Mouse (Mus musculus): ENCODE data around the gene Snx14. TPM values are rescaled to one million over a fixed set of nuclear protein-coding genes. Genes with fewer than 3 reads are reported as not detected.

Gene Snx14
- polyA plus RNA-seq, 1 experiment from 2014 or later, result 21.5 TPM

DNA sequence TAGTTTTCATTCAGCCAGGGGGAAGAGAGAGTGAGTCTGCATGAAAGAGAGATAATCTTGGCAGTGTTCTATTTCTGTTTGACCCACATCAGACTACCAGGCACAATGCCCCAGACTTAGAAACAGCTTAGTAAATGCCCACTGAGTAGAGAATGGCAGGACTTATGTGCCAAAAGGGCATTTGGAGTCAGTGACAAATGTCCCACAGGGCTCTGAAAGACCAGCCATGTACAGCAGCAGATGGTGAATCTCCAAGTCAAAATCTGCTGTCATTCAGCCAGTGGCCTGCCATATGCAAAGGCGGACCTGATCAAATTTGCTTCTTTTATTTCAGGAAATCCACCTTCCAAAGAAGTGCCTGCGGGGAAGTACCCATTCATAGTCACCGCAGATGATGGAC, 75.7 kb downstream of the Snx14 start:
- ATAC-seq (ENCODE audit: insufficient number of reproducible peaks, low FRiP score, low TSS enrichment, low read depth) (no peak), DNase-seq (ENCODE audit: low spot score) (no peak)
- Histone ChIP-seq H3K27ac (replicated peaks; ENCODE audit: low read depth, low read length) (no peak overlapping the region), H3K36me3 (ENCODE audit: control insufficient read depth, insufficient read depth, low read length) (no peaks in the 10 kb centered on the region), H3K4me1 (ENCODE audit: control insufficient read depth, insufficient read depth, low read length) (0 out of 2 replicates have a peak, but pooled peaks cover 3% of the 10 kb centered on the region), H3K9ac (ENCODE audit: low read length) (no peak overlapping the region), H3K4me3 (ENCODE audit: low read depth, low read length) (no peak overlapping the region), H3K4me2 (ENCODE audit: low read depth, severe bottlenecking) (no peak overlapping the region), H3K9me3 (ENCODE audit: control insufficient read depth, low read length) (no peaks in the 10 kb centered on the region), H3K27me3 (ENCODE audit: control insufficient read depth, insufficient read depth, low read length) (no peaks in the 10 kb centered on the region)
- 91% methylated on average over 3 of the region's 3 CpGs for WGBS

- H3K4me1 ChIP-seq (ENCODE audit: control insufficient read depth, insufficient read depth, low read length), result 0 out of 2 replicates have a peak, but pooled peaks cover 3% of the 10 kb centered on the region
- H3K4me2 ChIP-seq (ENCODE audit: low read depth, severe bottlenecking), result no peak overlapping the region
- no peak for DNase-seq (ENCODE audit: low spot score)
- WGBS, result 44% methylated on average over 4 of the region's 5 CpGs
- no peak for ATAC-seq (ENCODE audit: insufficient number of reproducible peaks, low FRiP score, low TSS enrichment, low read depth)
- no peak overlapping the region for H3K9ac ChIP-seq (ENCODE audit: low read length)
- H3K36me3 ChIP-seq (ENCODE audit: control insufficient read depth, insufficient read depth, low read length), result no peaks in the 10 kb centered on the region
- no peaks in the 10 kb centered on the region for H3K27me3 ChIP-seq (ENCODE audit: control insufficient read depth, insufficient read depth, low read length)
- H3K9me3 ChIP-seq (ENCODE audit: control insufficient read depth, low read length), result no peaks in the 10 kb centered on the region
- no peak overlapping the region for H3K4me3 ChIP-seq (ENCODE audit: low read depth, low read length)
- H3K27ac ChIP-seq (replicated peaks; ENCODE audit: low read depth, low read length), result no peak overlapping the region
Measured at GRCm38 (mm10) chr9:88362055-88362850, 76.5 kb downstream of the Snx14 start.

GRCm38 (mm10) chr9:88361211-88361909, 77.4 kb downstream of the Snx14 start:
- DNase-seq (ENCODE audit: low spot score), result no peak
- no peak overlapping the region for H3K27ac ChIP-seq (replicated peaks; ENCODE audit: low read depth, low read length)

GRCm38 (mm10) chr9:88359140-88359539, 79.6 kb downstream of the Snx14 start:
- no peak for ATAC-seq (ENCODE audit: insufficient number of reproducible peaks, low FRiP score, low TSS enrichment, low read depth)
- Histone ChIP-seq H3K9me3 (ENCODE audit: control insufficient read depth, low read length) (no peaks in the 10 kb centered on the region), H3K27ac (replicated peaks; ENCODE audit: low read depth, low read length) (no peak overlapping the region), H3K4me3 (ENCODE audit: low read depth, low read length) (no peak overlapping the region), H3K36me3 (ENCODE audit: control insufficient read depth, insufficient read depth, low read length) (no peaks in the 10 kb centered on the region), H3K9ac (ENCODE audit: low read length) (no peak overlapping the region), H3K27me3 (ENCODE audit: control insufficient read depth, insufficient read depth, low read length) (no peaks in the 10 kb centered on the region), H3K4me2 (ENCODE audit: low read depth, severe bottlenecking) (no peak overlapping the region), H3K4me1 (ENCODE audit: control insufficient read depth, insufficient read depth, low read length) (0 out of 2 replicates have a peak, but pooled peaks cover 3% of the 10 kb centered on the region)
- DNase-seq (ENCODE audit: low spot score), result no peak
- WGBS, result 84% methylated on average over 2 of the region's 2 CpGs

More at GRCm38 (mm10) chr9:88361211-88361909, 77.4 kb downstream of the Snx14 start:
- Histone ChIP-seq H3K4me3 (ENCODE audit: low read depth, low read length) (no peak overlapping the region), H3K27me3 (ENCODE audit: control insufficient read depth, insufficient read depth, low read length) (no peaks in the 10 kb centered on the region), H3K4me2 (ENCODE audit: low read depth, severe bottlenecking) (no peak overlapping the region), H3K9me3 (ENCODE audit: control insufficient read depth, low read length) (no peaks in the 10 kb centered on the region), H3K36me3 (ENCODE audit: control insufficient read depth, insufficient read depth, low read length) (no peaks in the 10 kb centered on the region), H3K9ac (ENCODE audit: low read length) (no peak overlapping the region), H3K4me1 (ENCODE audit: control insufficient read depth, insufficient read depth, low read length) (0 out of 2 replicates have a peak, but pooled peaks cover 3% of the 10 kb centered on the region)
- ATAC-seq (ENCODE audit: insufficient number of reproducible peaks, low FRiP score, low TSS enrichment, low read depth), result no peak
- 84% methylated on average over 14 of the region's 14 CpGs for WGBS

DNA sequence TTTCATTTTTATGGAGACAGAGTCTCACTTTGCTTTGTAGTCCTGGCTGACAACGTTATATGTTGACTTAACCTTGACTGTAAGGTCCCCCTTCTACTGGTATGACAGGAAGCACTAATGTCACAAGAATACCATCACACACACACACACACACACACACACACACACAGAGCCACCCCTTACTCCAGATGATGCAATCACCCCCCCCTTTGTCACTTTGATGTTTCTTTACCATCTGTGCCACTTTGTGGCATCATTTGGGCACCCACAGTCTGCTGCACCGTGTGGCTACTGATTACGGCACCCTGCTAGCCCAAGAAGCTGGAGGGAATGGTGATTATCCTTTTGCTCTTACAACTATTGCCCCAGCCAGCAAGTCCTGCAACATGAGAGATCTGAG, 81.6 kb downstream of the Snx14 start:
- H3K36me3 ChIP-seq (ENCODE audit: control insufficient read depth, insufficient read depth, low read length), result no peaks in the 10 kb centered on the region
- H3K4me1 ChIP-seq (ENCODE audit: control insufficient read depth, insufficient read depth, low read length), result 0 out of 2 replicates have a peak, but pooled peaks cover 2% of the 10 kb centered on the region
- no peak for DNase-seq (ENCODE audit: low spot score)
- H3K4me3 ChIP-seq (ENCODE audit: low read depth, low read length), result no peak overlapping the region
- H3K9ac ChIP-seq (ENCODE audit: low read length), result no peak overlapping the region
- no peaks in the 10 kb centered on the region for H3K9me3 ChIP-seq (ENCODE audit: control insufficient read depth, low read length)
- H3K27ac ChIP-seq (replicated peaks; ENCODE audit: low read depth, low read length), result no peak overlapping the region
- no peak for ATAC-seq (ENCODE audit: insufficient number of reproducible peaks, low FRiP score, low TSS enrichment, low read depth)
- WGBS, result 65% methylated on average over 3 of the region's 3 CpGs
- no peaks in the 10 kb centered on the region for H3K27me3 ChIP-seq (ENCODE audit: control insufficient read depth, insufficient read depth, low read length)
- H3K4me2 ChIP-seq (ENCODE audit: low read depth, severe bottlenecking), result no peak overlapping the region

DNA sequence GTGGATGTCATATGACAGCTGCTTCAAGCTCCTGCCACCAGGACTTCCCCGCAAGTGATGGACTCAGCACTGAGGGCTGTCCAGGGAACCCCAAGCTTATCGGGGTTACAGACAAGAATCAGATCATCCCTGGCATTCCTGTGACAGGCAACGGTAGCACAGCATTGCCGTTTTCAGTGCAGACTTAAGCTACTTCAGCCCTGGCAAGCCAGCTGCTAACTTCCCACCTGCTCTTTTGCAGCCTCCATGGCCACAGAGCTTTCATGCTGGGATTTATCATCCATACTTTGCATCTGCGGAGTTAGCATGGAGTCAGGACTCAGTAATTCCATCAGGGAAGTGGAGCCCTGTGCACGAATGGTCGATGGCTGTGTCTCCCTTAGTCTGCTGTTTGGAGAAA, 85.3 kb downstream of the Snx14 start:
- Histone ChIP-seq H3K4me1 (ENCODE audit: control insufficient read depth, insufficient read depth, low read length) (no peaks in the 10 kb centered on the region), H3K27ac (replicated peaks; ENCODE audit: low read depth, low read length) (no peak overlapping the region), H3K27me3 (ENCODE audit: control insufficient read depth, insufficient read depth, low read length) (no peaks in the 10 kb centered on the region), H3K9me3 (ENCODE audit: control insufficient read depth, low read length) (no peaks in the 10 kb centered on the region), H3K36me3 (ENCODE audit: control insufficient read depth, insufficient read depth, low read length) (no peaks in the 10 kb centered on the region), H3K4me3 (ENCODE audit: low read depth, low read length) (no peak overlapping the region), H3K9ac (ENCODE audit: low read length) (no peak overlapping the region), H3K4me2 (ENCODE audit: low read depth, severe bottlenecking) (no peak overlapping the region)
- DNase-seq (ENCODE audit: low spot score), result no peak
- ATAC-seq (ENCODE audit: insufficient number of reproducible peaks, low FRiP score, low TSS enrichment, low read depth), result no peak
- WGBS, result 91% methylated on average over 7 of the region's 7 CpGs

DNA sequence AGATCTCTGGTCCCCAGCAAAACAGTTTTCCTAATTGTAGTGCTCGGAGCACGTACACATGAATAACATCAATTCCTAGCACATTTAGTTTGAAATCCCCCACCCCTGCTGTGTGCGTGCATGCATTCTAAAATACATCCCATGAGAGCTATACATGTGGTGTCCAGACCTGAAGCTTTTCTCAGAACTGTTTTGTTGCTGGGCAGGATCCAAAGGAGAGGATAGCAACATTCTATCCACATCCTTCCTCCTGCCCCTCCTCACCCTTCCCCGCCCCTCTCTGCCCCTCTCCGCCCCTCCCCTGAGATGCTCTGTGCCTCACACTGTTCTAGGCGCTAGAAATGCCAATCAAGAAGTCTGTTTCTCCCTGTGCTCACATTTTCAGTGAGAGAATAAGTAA, 86.0 kb downstream of the Snx14 start:
- ATAC-seq (ENCODE audit: insufficient number of reproducible peaks, low FRiP score, low TSS enrichment, low read depth), result no peak

DNA sequence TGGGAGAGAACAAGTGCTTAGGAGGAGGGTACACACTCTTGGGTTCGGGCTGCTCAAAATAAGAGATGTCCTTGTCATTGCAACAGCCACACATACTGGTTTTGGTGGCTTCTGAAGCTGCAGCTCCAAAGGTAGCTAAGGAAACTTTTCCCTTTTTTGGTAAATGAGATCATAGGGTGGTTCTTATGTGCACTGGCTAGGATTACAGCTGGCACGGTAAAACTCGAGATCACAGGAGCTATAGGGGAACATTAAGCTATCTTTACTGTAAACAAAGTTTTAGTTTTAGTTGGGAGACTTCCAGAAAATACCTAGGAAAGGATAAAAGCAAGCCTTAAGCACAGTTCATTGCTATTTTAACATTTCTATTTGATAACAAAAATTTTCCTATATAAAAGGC, 87.6 kb downstream of the Snx14 start:
- Histone ChIP-seq H3K4me2 (ENCODE audit: low read depth, severe bottlenecking) (no peak overlapping the region), H3K4me3 (ENCODE audit: low read depth, low read length) (no peak overlapping the region), H3K36me3 (ENCODE audit: control insufficient read depth, insufficient read depth, low read length) (no peaks in the 10 kb centered on the region), H3K9me3 (ENCODE audit: control insufficient read depth, low read length) (no peaks in the 10 kb centered on the region), H3K27ac (replicated peaks; ENCODE audit: low read depth, low read length) (no peak overlapping the region), H3K27me3 (ENCODE audit: control insufficient read depth, insufficient read depth, low read length) (no peaks in the 10 kb centered on the region), H3K4me1 (ENCODE audit: control insufficient read depth, insufficient read depth, low read length) (no peaks in the 10 kb centered on the region), H3K9ac (ENCODE audit: low read length) (no peak overlapping the region)
- ATAC-seq (ENCODE audit: insufficient number of reproducible peaks, low FRiP score, low TSS enrichment, low read depth), result no peak
- WGBS, result 75% methylated on average over 3 of the region's 3 CpGs
- DNase-seq (ENCODE audit: low spot score), result no peak

More for the DNA sequence above, 86.0 kb downstream of the Snx14 start:
- H3K27me3 ChIP-seq (ENCODE audit: control insufficient read depth, insufficient read depth, low read length), result no peaks in the 10 kb centered on the region
- DNase-seq (ENCODE audit: low spot score), result no peak
- no peaks in the 10 kb centered on the region for H3K36me3 ChIP-seq (ENCODE audit: control insufficient read depth, insufficient read depth, low read length)
- no peaks in the 10 kb centered on the region for H3K9me3 ChIP-seq (ENCODE audit: control insufficient read depth, low read length)
- no peak overlapping the region for H3K4me3 ChIP-seq (ENCODE audit: low read depth, low read length)
- no peak overlapping the region for H3K9ac ChIP-seq (ENCODE audit: low read length)
- no peaks in the 10 kb centered on the region for H3K4me1 ChIP-seq (ENCODE audit: control insufficient read depth, insufficient read depth, low read length)
- 69% methylated on average over 6 of the region's 6 CpGs for WGBS
- H3K4me2 ChIP-seq (ENCODE audit: low read depth, severe bottlenecking), result no peak overlapping the region
- no peak overlapping the region for H3K27ac ChIP-seq (replicated peaks; ENCODE audit: low read depth, low read length)
